ENCODE assay signal across 1 mouse cellular context in genomic region chr15:80748979-80749378, GRCm38 (mm10).
TF ChIP-seq lines count a peak whose summit lies in the region.

No protein-coding gene starts in this region.

TF ChIP-seq in MEL, 35 proteins besides CTCF, POLR2A, EP300 and RAD21:
- TF ChIP-seq TAL1 (IDR thresholded peaks at IDR 0.05; ENCODE audit: low read length) (peak; percentile 54), CHD1 (IDR thresholded peaks at IDR 0.05; ENCODE audit: low read depth, low read length) (no peak), RCOR1 (IDR thresholded peaks at IDR 0.05; ENCODE audit: low read depth, low read length) (peak; percentile 88), SMC3 (IDR thresholded peaks at IDR 0.05; ENCODE audit: low read depth, low read length) (no peak), MAFK (IDR thresholded peaks at IDR 0.05; ENCODE audit: borderline replicate concordance, low read depth, low read length) (no peak), SIN3A (IDR thresholded peaks at IDR 0.05; ENCODE audit: low read length) (peak; percentile 96), ETS1 (IDR thresholded peaks at IDR 0.05; ENCODE audit: low read depth, low read length) (peak; percentile 72; the same call in 1 of the 2 replicates), MYB (IDR thresholded peaks at IDR 0.05; ENCODE audit: low read depth, low read length) (peak; percentile 93), GABPA (IDR thresholded peaks at IDR 0.05; ENCODE audit: low read depth, low read length) (peak; percentile 27; the same call in 1 of the 2 replicates), E2F4 (IDR thresholded peaks at IDR 0.05; ENCODE audit: borderline replicate concordance, low read depth, low read length) (no peak), TBP (IDR thresholded peaks at IDR 0.05; ENCODE audit: low read depth, low read length) (0 out of 2 replicates have a peak, but pooled peaks have one; percentile 13), MAZ (IDR thresholded peaks at IDR 0.05; ENCODE audit: low read depth, low read length) (no peak), MAX (IDR thresholded peaks at IDR 0.05; ENCODE audit: low read length) (no peak), NELFE (IDR thresholded peaks at IDR 0.05; ENCODE audit: low read depth, low read length) (no peak), TCF12 (IDR thresholded peaks at IDR 0.05; ENCODE audit: low read depth, low read length) (peak; percentile 79), ELF1 (IDR thresholded peaks at IDR 0.05; ENCODE audit: low read depth, low read length) (no peak), POLR2AphosphoS5 (IDR thresholded peaks at IDR 0.05; ENCODE audit: borderline replicate concordance, low read depth, low read length) (no peak), GATA1 (IDR thresholded peaks at IDR 0.05; ENCODE audit: low read depth, low read length) (peak; percentile 86), MXI1 (IDR thresholded peaks at IDR 0.05; ENCODE audit: low read depth, low read length) (peak; percentile 80; the same call in 1 of the 2 replicates), MYC (IDR thresholded peaks at IDR 0.05; ENCODE audit: low read depth, low read length) (no peak), UBTF (IDR thresholded peaks at IDR 0.05; ENCODE audit: borderline replicate concordance, insufficient read depth, low read depth, low read length) (no peak)
